Mouse (Mus musculus) midbrain, embryonic 15.5 days (tissue): ENCODE measurements around the gene Cog5. TPM values are rescaled to one million over a fixed set of nuclear protein-coding genes. Genes with fewer than 3 reads are reported as not detected.
A peak's percentile ranks its signal among the peaks of the same experiment; 100 is the strongest.

Source experiments
- ATAC-seq: fragments of 200-750 bp; cut with Nextera tagmentation; replicated peaks from 2 replicates; pipeline ENCODE4 v1.8.0; 2017; ENCODE audit warnings: moderate TSS enrichment
- H3K27ac ChIP-seq: fragments of 300-500 bp; sonication (generic); 2 replicates; pipeline ENCODE4 v1.5.1; 2015; ENCODE audit warnings: mild to moderate bottlenecking, inconsistent platforms
- H3K27me3 ChIP-seq: fragments of 300-500 bp; sonication (generic); replicated peaks from 2 replicates; pipeline ENCODE4 v1.6.1; 2015; ENCODE audit warnings: inconsistent platforms
- H3K36me3 ChIP-seq: fragments of 300-500 bp; sonication (generic); replicated peaks from 2 replicates; pipeline ENCODE4 v1.6.1; 2015; ENCODE audit warnings: inconsistent platforms
- H3K4me1 ChIP-seq: fragments of 300-500 bp; sonication (generic); 2 replicates; pipeline ENCODE4 v1.6.1; 2015; ENCODE audit warnings: inconsistent platforms
- H3K4me2 ChIP-seq: fragments of 300-500 bp; sonication (generic); 2 replicates; pipeline ENCODE4 v1.6.1; 2015; ENCODE audit warnings: inconsistent platforms, mild to moderate bottlenecking, moderate library complexity
- H3K4me3 ChIP-seq: fragments of 300-500 bp; sonication (generic); 2 replicates; pipeline ENCODE4 v1.5.1; 2015; ENCODE audit warnings: mild to moderate bottlenecking, inconsistent platforms
- H3K9ac ChIP-seq: fragments of 300-500 bp; sonication (generic); 2 replicates; pipeline ENCODE4 v1.6.1; 2015; ENCODE audit warnings: mild to moderate bottlenecking, inconsistent platforms
- H3K9me3 ChIP-seq: fragments of 300-500 bp; sonication (generic); 2 replicates; pipeline ENCODE4 v1.6.1; 2016; ENCODE audit warnings: inconsistent platforms
- WGBS: fragments of 180-500 bp; shearing (Covaris S2); methylation state at CpG from one replicate; pipeline ENCODE4 v1.1.7; 2015; ENCODE audit warnings: mixed read lengths; 5-methylcytosine and 5-hydroxymethylcytosine counted together
- polyA plus RNA-seq: library from polyadenylated mRNA; unstranded; fragments of >200 nt; fragmentation: Nextera tagmentation; extraction: Ambion mirVana; gene quantifications from 2 replicates; pipeline ENCODE4 v1.2.1, GENCODE M21; 2015

Cog5 gene
- polyA plus RNA-seq, 1 experiment from 2014 or later: 28.4 TPM

DNA sequence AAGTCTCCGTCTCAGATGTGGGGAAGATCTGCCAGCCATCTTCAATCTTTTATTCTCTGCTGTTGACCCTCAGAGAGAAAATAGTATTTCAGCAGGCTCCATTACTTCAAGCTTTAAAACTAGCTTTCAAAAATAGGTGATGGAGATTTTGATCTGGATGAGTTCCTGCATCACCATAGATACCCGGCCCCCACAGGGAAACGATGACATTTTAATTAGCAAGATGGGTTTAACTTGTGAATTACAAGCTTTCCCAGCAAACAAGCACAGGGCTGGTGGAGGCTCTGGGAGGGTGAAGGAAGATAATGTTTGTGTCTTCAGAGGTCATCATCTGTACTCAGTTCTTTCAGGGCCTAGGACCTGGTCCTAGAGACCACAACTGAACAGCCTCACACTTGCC, 118.9 kb downstream of the Cog5 start:
- Histone ChIP-seq H3K9me3 (no peaks in the 10 kb centered on the region), H3K4me2 (no peak overlapping the region), H3K9ac (no peak overlapping the region), H3K4me1 (no peaks in the 10 kb centered on the region), H3K27ac (no peak overlapping the region), H3K27me3 (no peaks in the 10 kb centered on the region), H3K36me3 (no peaks in the 10 kb centered on the region), H3K4me3 (no peak overlapping the region)
- ATAC-seq: no peak
- 84% methylated on average over 3 of the region's 3 CpGs for WGBS

DNA sequence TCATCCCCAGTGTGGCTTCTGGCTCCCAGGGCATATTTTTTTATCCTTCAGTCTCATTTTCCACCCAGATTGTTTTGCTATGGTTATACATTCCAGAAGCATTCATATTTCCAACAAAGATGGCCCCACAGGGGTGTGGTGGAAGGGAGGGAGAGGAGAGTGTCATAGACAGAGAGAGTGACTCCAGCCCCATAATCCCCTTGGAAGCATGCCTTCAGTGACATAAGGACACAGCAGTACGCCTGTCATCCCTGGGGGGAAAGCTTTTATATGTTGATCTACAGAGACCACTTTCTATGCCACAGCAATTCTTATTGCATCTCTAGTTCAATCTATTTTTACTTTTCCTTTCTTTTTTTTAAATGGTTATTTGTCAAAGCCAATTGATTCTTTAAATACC, 129.6 kb downstream of the Cog5 start:
- H3K4me3 ChIP-seq: no peak overlapping the region
- no peaks in the 10 kb centered on the region for H3K27me3 ChIP-seq
- no peaks in the 10 kb centered on the region for H3K4me1 ChIP-seq
- 54% methylated on average over 1 of the region's 1 CpGs for WGBS
- no peak overlapping the region for H3K27ac ChIP-seq
- no peak overlapping the region for H3K4me2 ChIP-seq
- H3K36me3 ChIP-seq: no peaks in the 10 kb centered on the region
- ATAC-seq: no peak
- no peaks in the 10 kb centered on the region for H3K9me3 ChIP-seq
- H3K9ac ChIP-seq: no peak overlapping the region

DNA sequence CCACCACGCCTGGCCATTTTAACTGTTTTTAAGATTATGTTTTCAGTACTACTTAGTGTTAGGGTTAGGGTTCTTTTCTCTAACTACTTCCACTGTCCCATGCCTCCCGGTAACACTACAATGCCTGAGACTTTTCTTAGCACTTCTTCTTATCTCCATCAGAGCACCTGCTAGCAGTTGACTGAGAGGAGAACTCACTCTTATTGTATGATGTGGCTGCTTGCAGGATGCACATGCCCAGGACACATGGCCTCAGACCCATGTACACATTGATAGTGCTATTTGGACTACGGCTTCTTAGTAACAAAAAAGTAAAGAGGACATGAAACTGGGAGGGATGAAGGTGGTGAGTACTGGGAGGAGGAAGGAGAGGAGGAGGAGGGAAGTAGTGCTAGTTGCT, 133.9 kb downstream of the Cog5 start:
- Histone ChIP-seq H3K4me1 (no peaks in the 10 kb centered on the region), H3K4me2 (no peak overlapping the region), H3K9me3 (no peaks in the 10 kb centered on the region), H3K27ac (no peak overlapping the region), H3K9ac (no peak overlapping the region), H3K36me3 (no peaks in the 10 kb centered on the region), H3K4me3 (no peak overlapping the region), H3K27me3 (no peaks in the 10 kb centered on the region)
- no peak for ATAC-seq
- 92% methylated on average over 3 of the region's 3 CpGs for WGBS

DNA sequence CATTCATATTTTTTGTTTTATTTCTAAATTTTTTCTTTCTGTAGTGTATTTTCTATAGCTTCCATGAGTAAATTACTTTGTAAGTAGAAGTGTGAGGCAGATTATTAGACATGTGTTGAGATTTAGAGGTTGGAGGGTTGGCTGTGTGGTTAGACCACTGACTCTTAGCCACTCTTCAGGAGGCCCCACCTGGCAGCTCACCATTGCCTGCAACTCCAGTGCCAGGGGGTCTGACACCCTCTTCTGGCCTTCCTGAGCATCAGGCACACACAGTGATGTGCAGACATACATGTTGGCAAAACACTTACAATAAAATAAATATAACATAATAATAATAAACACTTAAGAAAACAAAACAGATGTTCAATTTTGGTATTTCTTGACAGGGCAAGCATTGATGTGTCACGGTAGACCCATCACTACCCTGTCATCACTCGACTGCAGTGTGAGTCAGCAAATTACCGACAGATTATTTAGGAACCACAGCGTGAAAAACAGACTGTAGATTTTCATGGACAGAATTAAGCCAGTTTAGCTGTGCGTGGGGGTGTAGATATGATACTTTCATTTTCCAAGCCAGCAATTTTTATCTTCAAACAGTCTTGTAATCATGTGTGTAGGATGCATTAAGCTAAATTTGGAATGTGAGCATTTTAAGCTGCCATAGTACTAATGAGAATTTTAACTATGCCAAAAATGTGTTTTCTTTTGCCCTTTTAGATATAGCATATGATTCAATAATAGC, 151.9 kb downstream of the Cog5 start:
- no peak for ATAC-seq
- H3K27me3 ChIP-seq: no peaks in the 10 kb centered on the region
- WGBS: 84% methylated on average over 5 of the region's 5 CpGs

GRCm38 (mm10) chr12:31818051-31818461, 163.4 kb downstream of the Cog5 start:
- ATAC-seq: no peak
- no peaks in the 10 kb centered on the region for H3K27me3 ChIP-seq

More for the DNA sequence above, 151.9 kb downstream of the Cog5 start:
- Histone ChIP-seq H3K9me3 (no peaks in the 10 kb centered on the region), H3K4me1 (no peaks in the 10 kb centered on the region), H3K4me2 (no peak overlapping the region), H3K36me3 (no peaks in the 10 kb centered on the region), H3K9ac (no peak overlapping the region), H3K4me3 (no peak overlapping the region), H3K27ac (no peak overlapping the region)

GRCm38 (mm10) chr12:31819096-31819495, 164.4 kb downstream of the Cog5 start:
- H3K4me2 ChIP-seq: no peak overlapping the region
- H3K27me3 ChIP-seq: no peaks in the 10 kb centered on the region
- no peaks in the 10 kb centered on the region for H3K36me3 ChIP-seq
- no peak for ATAC-seq
- no peaks in the 10 kb centered on the region for H3K4me1 ChIP-seq
- no peak overlapping the region for H3K9ac ChIP-seq
- no peak overlapping the region for H3K27ac ChIP-seq
- no peak overlapping the region for H3K4me3 ChIP-seq
- no peaks in the 10 kb centered on the region for H3K9me3 ChIP-seq

More at GRCm38 (mm10) chr12:31818051-31818461, 163.4 kb downstream of the Cog5 start:
- H3K36me3 ChIP-seq: no peaks in the 10 kb centered on the region
- H3K4me3 ChIP-seq: no peak overlapping the region
- H3K9me3 ChIP-seq: no peaks in the 10 kb centered on the region
- no peaks in the 10 kb centered on the region for H3K4me1 ChIP-seq
- no peak overlapping the region for H3K27ac ChIP-seq
- no peak overlapping the region for H3K9ac ChIP-seq
- 89% methylated on average over 3 of the region's 3 CpGs for WGBS
- no peak overlapping the region for H3K4me2 ChIP-seq

DNA sequence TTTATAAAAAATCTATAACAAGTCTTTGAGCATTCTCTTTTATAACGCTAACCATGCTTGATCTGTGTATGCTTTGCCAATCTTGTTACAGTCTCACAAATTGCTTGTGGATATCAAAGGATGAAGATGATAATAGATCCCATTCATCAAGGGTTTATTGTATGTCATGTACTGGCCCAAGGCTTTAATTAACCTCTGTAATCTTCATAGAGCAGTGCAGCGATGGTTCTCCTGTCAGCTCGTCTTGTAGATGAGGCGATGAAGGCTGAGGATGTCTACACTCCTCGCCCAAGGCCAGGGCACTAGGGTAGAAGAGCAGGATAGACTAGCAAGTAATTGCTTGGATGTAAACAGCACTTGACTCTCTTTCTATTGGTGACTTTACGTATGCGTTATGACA, 164.9 kb downstream of the Cog5 start:
- no peak overlapping the region for H3K4me3 ChIP-seq
- no peaks in the 10 kb centered on the region for H3K36me3 ChIP-seq
- no peak overlapping the region for H3K9ac ChIP-seq
- H3K9me3 ChIP-seq: no peaks in the 10 kb centered on the region
- no peak for ATAC-seq
- H3K27ac ChIP-seq: no peak overlapping the region
- H3K4me2 ChIP-seq: no peak overlapping the region
- H3K4me1 ChIP-seq: no peaks in the 10 kb centered on the region
- 72% methylated on average over 7 of the region's 7 CpGs for WGBS
- H3K27me3 ChIP-seq: no peaks in the 10 kb centered on the region

DNA sequence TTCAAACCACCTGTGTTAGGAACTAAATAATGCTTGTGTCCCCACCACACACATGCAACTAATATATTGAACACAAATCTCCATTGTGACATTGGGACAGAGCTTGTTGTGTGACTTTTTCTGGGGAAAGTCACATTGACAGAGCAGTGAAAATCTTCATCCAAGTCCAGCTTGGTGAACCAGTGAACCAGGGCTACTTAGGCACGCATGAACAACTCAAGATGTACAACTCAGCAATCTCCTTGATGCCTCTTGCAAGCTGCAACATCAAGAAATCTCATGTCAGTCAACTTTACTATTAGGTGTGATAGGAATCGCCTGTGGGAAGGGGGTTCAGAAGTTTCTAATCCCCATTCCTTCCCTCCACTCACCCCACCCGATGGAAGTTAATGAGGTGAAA, 169.0 kb downstream of the Cog5 start:
- Histone ChIP-seq H3K9ac (no peak overlapping the region), H3K27me3 (no peaks in the 10 kb centered on the region), H3K9me3 (no peaks in the 10 kb centered on the region), H3K4me1 (no peaks in the 10 kb centered on the region), H3K36me3 (no peaks in the 10 kb centered on the region), H3K4me3 (no peak overlapping the region), H3K27ac (no peak overlapping the region), H3K4me2 (no peak overlapping the region)
- ATAC-seq: no peak
- 57% methylated on average over 3 of the region's 3 CpGs for WGBS

DNA sequence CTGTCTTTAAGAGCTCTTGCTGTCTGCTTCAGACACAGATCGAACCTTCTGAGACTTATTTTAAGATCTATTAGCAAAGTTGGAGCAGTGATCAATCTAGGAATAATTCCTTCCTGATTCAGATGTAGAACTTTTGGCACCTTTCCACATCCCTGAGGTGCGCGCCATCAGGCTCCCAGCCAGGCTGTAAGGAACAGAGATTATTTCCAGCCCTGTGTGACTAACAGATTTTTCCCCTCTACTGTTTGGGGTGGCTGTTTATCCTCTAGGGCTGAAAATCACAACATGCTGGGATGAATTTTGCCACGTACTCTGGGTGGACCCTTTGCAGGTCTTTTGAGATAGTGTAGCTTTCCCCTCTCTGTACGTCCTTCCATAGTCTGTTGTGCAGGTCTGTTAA, 170.2 kb downstream of the Cog5 start:
- H3K4me2 ChIP-seq: no peak overlapping the region
- H3K9me3 ChIP-seq: no peaks in the 10 kb centered on the region
- no peaks in the 10 kb centered on the region for H3K4me1 ChIP-seq
- no peak overlapping the region for H3K9ac ChIP-seq
- ATAC-seq: no peak
- no peaks in the 10 kb centered on the region for H3K36me3 ChIP-seq
- no peak overlapping the region for H3K4me3 ChIP-seq
- 73% methylated on average over 5 of the region's 5 CpGs for WGBS
- H3K27ac ChIP-seq: no peak overlapping the region
- no peaks in the 10 kb centered on the region for H3K27me3 ChIP-seq

DNA sequence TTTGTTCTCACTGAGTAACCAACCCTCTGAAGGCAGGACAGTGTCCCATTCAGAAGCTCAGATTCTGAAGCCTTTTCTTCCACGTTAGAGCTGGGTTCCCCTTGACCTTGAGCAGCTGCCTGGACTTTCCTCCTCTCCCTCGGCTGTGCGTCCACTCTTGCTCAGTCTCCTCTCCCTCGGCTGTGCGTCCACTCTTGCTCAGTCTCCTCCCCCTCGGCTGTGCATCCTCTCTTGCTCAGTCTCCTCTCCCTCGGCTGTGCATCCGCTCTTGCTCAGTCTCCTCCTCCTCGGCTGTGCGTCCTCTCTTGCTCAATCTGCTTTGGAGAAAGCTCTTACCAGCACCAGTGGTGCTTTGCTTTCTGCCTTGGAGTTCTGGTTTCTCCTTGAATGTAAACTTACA, 171.2 kb downstream of the Cog5 start:
- ATAC-seq: peak; percentile 42; the same call in 1 of the 2 replicates
- H3K27me3 ChIP-seq: no peaks in the 10 kb centered on the region
- H3K27ac ChIP-seq: peak overlapping the region; percentile 38; the same call in 1 of the 2 replicates
- no peak overlapping the region for H3K4me2 ChIP-seq
- 56% methylated on average over 10 of the region's 10 CpGs for WGBS
- no peaks in the 10 kb centered on the region for H3K4me1 ChIP-seq
- H3K36me3 ChIP-seq: no peaks in the 10 kb centered on the region
- no peaks in the 10 kb centered on the region for H3K9me3 ChIP-seq
- H3K4me3 ChIP-seq: no peak overlapping the region
- H3K9ac ChIP-seq: no peak overlapping the region

- Histone ChIP-seq H3K4me1 (no peaks in the 10 kb centered on the region), H3K27ac (no peak overlapping the region), H3K9ac (no peak overlapping the region), H3K4me3 (no peak overlapping the region), H3K27me3 (no peaks in the 10 kb centered on the region), H3K36me3 (no peaks in the 10 kb centered on the region), H3K9me3 (no peaks in the 10 kb centered on the region), H3K4me2 (no peak overlapping the region)
- peak; percentile 69 for ATAC-seq
- 63% methylated on average over 2 of the region's 2 CpGs for WGBS
Measured at GRCm38 (mm10) chr12:31826476-31826875, 171.8 kb downstream of the Cog5 start.

DNA sequence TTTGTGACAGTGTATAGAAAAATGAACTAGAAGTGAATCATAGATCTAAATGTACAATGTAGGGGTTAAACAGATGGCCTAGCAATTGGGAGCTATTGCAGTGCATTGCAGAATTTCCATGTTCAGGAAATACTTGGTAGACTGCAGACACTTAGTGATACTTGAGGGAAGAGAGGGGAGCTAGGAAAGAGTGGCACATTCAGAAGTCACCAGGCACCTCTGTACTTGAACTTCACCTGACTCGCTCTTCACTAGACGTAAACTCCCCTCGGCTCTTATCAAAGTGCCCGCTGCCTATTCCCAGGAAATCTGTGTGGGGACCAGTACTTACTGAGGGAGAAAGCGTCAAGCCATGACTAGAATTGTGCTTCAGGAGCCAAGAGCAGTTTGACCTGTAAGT, 180.8 kb downstream of the Cog5 start:
- H3K27me3 ChIP-seq: no peaks in the 10 kb centered on the region
- no peak overlapping the region for H3K4me3 ChIP-seq
- no peaks in the 10 kb centered on the region for H3K4me1 ChIP-seq
- no peaks in the 10 kb centered on the region for H3K9me3 ChIP-seq
- ATAC-seq: no peak
- no peaks in the 10 kb centered on the region for H3K36me3 ChIP-seq
- H3K9ac ChIP-seq: no peak overlapping the region
- H3K27ac ChIP-seq: no peak overlapping the region
- H3K4me2 ChIP-seq: no peak overlapping the region
- WGBS: 80% methylated on average over 5 of the region's 5 CpGs

DNA sequence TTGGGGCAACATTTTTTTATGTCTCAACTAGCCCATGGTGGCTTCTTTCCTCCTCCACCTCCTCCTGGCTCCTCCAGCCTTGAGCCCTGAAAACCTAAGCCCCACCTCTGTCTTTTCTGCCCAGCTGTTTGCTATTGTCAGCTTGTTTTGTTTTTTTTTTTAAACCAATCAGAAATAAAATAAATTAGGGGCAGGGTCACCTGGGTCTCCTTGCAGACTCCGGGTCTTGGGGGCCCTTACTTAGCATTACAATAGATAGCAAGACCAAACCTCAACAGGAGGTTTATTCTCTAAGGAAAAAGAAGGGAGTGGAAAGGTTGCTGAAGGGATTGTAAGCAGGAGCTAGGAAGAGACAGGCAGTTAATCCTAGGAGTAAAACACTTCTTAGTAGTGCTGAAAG, 181.5 kb downstream of the Cog5 start:
- no peak overlapping the region for H3K4me2 ChIP-seq
- H3K27me3 ChIP-seq: no peaks in the 10 kb centered on the region
- H3K9me3 ChIP-seq: no peaks in the 10 kb centered on the region
- WGBS: 9% methylated on average over 1 of the region's 1 CpGs
- no peaks in the 10 kb centered on the region for H3K4me1 ChIP-seq
- H3K9ac ChIP-seq: no peak overlapping the region
- no peak for ATAC-seq
- H3K36me3 ChIP-seq: no peaks in the 10 kb centered on the region
- H3K4me3 ChIP-seq: no peak overlapping the region
- no peak overlapping the region for H3K27ac ChIP-seq
